Comparison of ENCODE assay signal across 8 mouse cellular contexts in genomic region chr7:127308887-127309286, GRCm38 (mm10). TPM values are rescaled to one million over a fixed set of nuclear protein-coding genes. Genes with fewer than 3 reads are reported as not detected.
DNase-seq lines count a peak whose midpoint lies in the region; ATAC-seq lines count a peak whose summit lies in the region.
"Had no signal": no experiment of that assay in that cellular context is flagged by ENCODE, and none has a peak within 500 bp of the region (broad histone marks: within the 10 kb centered on the region; RNA-seq: fewer than 3 reads in every experiment).

No protein-coding gene starts in this region.

- H3K4me2 ChIP-seq in intestine, embryonic 14.5 days (ENCODE audit: low read length): no peak overlapping the region
- H3K4me2 ChIP-seq: neural tube, embryonic 13.5 days had no signal

- H3K9ac ChIP-seq in intestine, embryonic 14.5 days (ENCODE audit: low read length): no peak overlapping the region
- H3K9ac ChIP-seq: neural tube, embryonic 13.5 days had no signal

- no peaks in the 10 kb centered on the region for H3K27me3 ChIP-seq in intestine, embryonic 14.5 days (replicated peaks; ENCODE audit: control insufficient read depth, insufficient read depth, low read length)
- H3K27me3 ChIP-seq in limb, embryonic 10.5 days (ENCODE audit: low read depth, poor library complexity, severe bottlenecking): no peaks in the 10 kb centered on the region
- H3K27me3 ChIP-seq: neural tube, embryonic 13.5 days had no signal

- no peak; the same call in 1 of the 2 replicates for ATAC-seq in intestine, embryonic 14.5 days (replicated peaks; ENCODE audit: low FRiP score, low TSS enrichment, low read depth)
- ATAC-seq in neutrophil, adult 5-6 weeks (ENCODE audit: extremely low read depth, insufficient number of reproducible peaks, low FRiP score, poor library complexity, severe bottlenecking): peak; percentile 57

- no peak overlapping the region for H3K27ac ChIP-seq in intestine, embryonic 14.5 days (ENCODE audit: low read depth)
- H3K27ac ChIP-seq in limb, embryonic 10.5 days: 0 out of 2 replicates have a peak overlapping the region, but pooled peaks have one; percentile 1
- H3K27ac ChIP-seq: neural tube, embryonic 13.5 days had no signal

- no peaks in the 10 kb centered on the region for H3K4me1 ChIP-seq in intestine, embryonic 14.5 days (replicated peaks; ENCODE audit: control insufficient read depth, insufficient read depth, low read length)
- peaks cover 7% of the 10 kb centered on the region for H3K4me1 ChIP-seq in limb, embryonic 10.5 days
- H3K4me1 ChIP-seq: neural tube, embryonic 13.5 days had no signal

- 69% methylated on average over 4 of the region's 4 CpGs for WGBS in intestine, embryonic 14.5 days
- 77% methylated on average over 4 of the region's 4 CpGs for WGBS in limb, embryonic 10.5 days

- H3K4me3 ChIP-seq in intestine, embryonic 14.5 days (ENCODE audit: low read depth, low read length): no peak overlapping the region
- no peak overlapping the region for H3K4me3 ChIP-seq in limb, embryonic 10.5 days
- H3K4me3 ChIP-seq: neural tube, embryonic 13.5 days had no signal

- no peaks in the 10 kb centered on the region for H3K36me3 ChIP-seq in intestine, embryonic 14.5 days (ENCODE audit: control insufficient read depth, insufficient read depth, low read length)
- no peaks in the 10 kb centered on the region for H3K36me3 ChIP-seq in limb, embryonic 10.5 days
- H3K36me3 ChIP-seq: neural tube, embryonic 13.5 days had no signal

- no peaks in the 10 kb centered on the region for H3K9me3 ChIP-seq in intestine, embryonic 14.5 days (ENCODE audit: control insufficient read depth, low read length)
- H3K9me3 ChIP-seq in limb, embryonic 10.5 days (replicated peaks): no peaks in the 10 kb centered on the region
- H3K9me3 ChIP-seq: neural tube, embryonic 13.5 days had no signal

- peak; percentile 26 to 48 for DNase-seq in spleen, postnatal 10 days (ENCODE audit: low spot score in 2 of 2)
- DNase-seq in spleen, adult 12 weeks (ENCODE audit: low spot score): no peak
- DNase-seq in WW6 (ENCODE audit: low read depth, low spot score): peak; percentile 49
- DNase-seq in embryo, embryonic 11 days: peak; percentile 70
- peak; percentile 69 for DNase-seq in intestine, embryonic 14.5 days (ENCODE audit: low spot score)
- DNase-seq in limb, embryonic 10.5 days (ENCODE audit: low spot score): peak; percentile 58

RNA-seq across cellular contexts. Expression of gene Itgal, which starts 12.8 kb away (rescaled TPM):
- polyA plus RNA-seq in intestine, embryonic 14.5 days (2014; fragmentation: Nextera tagmentation; extraction: Ambion mirVana): 1.6 and 2.1 TPM in 2 replicates
- 0.46 and 0.69 TPM in 2 replicates for polyA plus RNA-seq in limb, embryonic 10.5 days (2016; fragmentation: Nextera tagmentation; extraction: Ambion mirVana)
- 144 and 148 TPM in 2 replicates for total RNA-seq in neutrophil, adult 5-6 weeks (2017)

RNA-seq across cellular contexts. Expression of gene Sephs2, which starts 35.0 kb away (rescaled TPM):
- polyA plus RNA-seq in intestine, embryonic 14.5 days (2014; fragmentation: Nextera tagmentation; extraction: Ambion mirVana): 153 and 183 TPM in 2 replicates
- polyA plus RNA-seq in limb, embryonic 10.5 days (2016; fragmentation: Nextera tagmentation; extraction: Ambion mirVana): 89.7 and 93.9 TPM in 2 replicates
- total RNA-seq in neutrophil, adult 5-6 weeks (2017): 193 and 208 TPM in 2 replicates

RNA-seq across cellular contexts. Expression of gene Zfp768, which starts 36.5 kb away (rescaled TPM):
- polyA plus RNA-seq in intestine, embryonic 14.5 days (2014; fragmentation: Nextera tagmentation; extraction: Ambion mirVana): 4.2 and 4.5 TPM in 2 replicates
- 23.1 and 23.8 TPM in 2 replicates for polyA plus RNA-seq in limb, embryonic 10.5 days (2016; fragmentation: Nextera tagmentation; extraction: Ambion mirVana)
- total RNA-seq in neutrophil, adult 5-6 weeks (2017): 5.4 and 6.8 TPM in 2 replicates

RNA-seq across cellular contexts. Expression of gene Dctpp1, which starts 48.4 kb away (rescaled TPM):
- 280 and 305 TPM in 2 replicates for polyA plus RNA-seq in intestine, embryonic 14.5 days (2014; fragmentation: Nextera tagmentation; extraction: Ambion mirVana)
- polyA plus RNA-seq in limb, embryonic 10.5 days (2016; fragmentation: Nextera tagmentation; extraction: Ambion mirVana): 340 and 453 TPM in 2 replicates
- 6.8 and 8.0 TPM in 2 replicates for total RNA-seq in neutrophil, adult 5-6 weeks (2017)
